Mouse (Mus musculus): Measurements from ENCODE around the gene Frem1.

- TF ChIP-seq CTCF (IDR thresholded peaks at IDR 0.05; ENCODE audit: control insufficient read depth, insufficient read depth, insufficient replicate concordance, low read depth, low read length) (no peak), POLR2A (IDR thresholded peaks at IDR 0.05; ENCODE audit: control insufficient read depth, low read depth, low read length) (no peak)
These were observed 188.8 kb downstream of the Frem1 start for GRCm38 (mm10) chr4:82863316-82863715.

Data from testis, adult 2 months (tissue).